Mouse (Mus musculus) forebrain, embryonic 12.5 days (tissue): ENCODE measurements around the gene Slc6a6. TPM values are rescaled to one million over a fixed set of nuclear protein-coding genes. Genes with fewer than 3 reads are reported as not detected.

Experiments used
- ATAC-seq: fragments of 200-750 bp; cut with Nextera tagmentation; 2 replicates; pipeline ENCODE4 v1.8.0; 2017; ENCODE audit warnings: moderate TSS enrichment; ENCODE audit not compliant: low FRiP score
- H3K27ac ChIP-seq: fragments of 300-500 bp; sonication (generic); 2 replicates; pipeline ENCODE4 v1.5.1; 2016; ENCODE audit warnings: mild to moderate bottlenecking
- H3K27me3 ChIP-seq: fragments of 300-500 bp; sonication (generic); 2 replicates; pipeline ENCODE4 v1.6.1; 2016; ENCODE audit warnings: mild to moderate bottlenecking
- H3K36me3 ChIP-seq: fragments of 300-500 bp; sonication (generic); replicated peaks from 2 replicates; pipeline ENCODE4 v1.6.1; 2016; ENCODE audit warnings: mild to moderate bottlenecking
- H3K4me1 ChIP-seq: fragments of 300-500 bp; sonication (generic); 2 replicates; pipeline ENCODE4 v1.6.1; 2016
- H3K4me2 ChIP-seq: fragments of 300-500 bp; sonication (generic); 2 replicates; pipeline ENCODE4 v1.6.1; 2016; ENCODE audit warnings: mild to moderate bottlenecking, moderate library complexity
- H3K4me3 ChIP-seq: fragments of 300-500 bp; sonication (generic); replicated peaks from 2 replicates; pipeline ENCODE4 v1.5.1; 2016; ENCODE audit warnings: mild to moderate bottlenecking
- H3K9ac ChIP-seq: fragments of 300-500 bp; sonication (generic); 2 replicates; pipeline ENCODE4 v1.6.1; 2016; ENCODE audit warnings: mild to moderate bottlenecking
- H3K9me3 ChIP-seq: fragments of 300-500 bp; sonication (generic); 2 replicates; pipeline ENCODE4 v1.6.1; 2016
- WGBS: fragments of 180-500 bp; shearing (Covaris S2); methylation state at CpG from one replicate; pipeline ENCODE4 v1.1.7; 2016; 5-methylcytosine and 5-hydroxymethylcytosine counted together
- polyA plus RNA-seq: library from polyadenylated mRNA; unstranded; fragments of >200 nt; fragmentation: Nextera tagmentation; extraction: Ambion mirVana; gene quantifications from 2 replicates; pipeline ENCODE4 v1.2.1, GENCODE M21; 2016

Slc6a6 gene
- polyA plus RNA-seq, 1 experiment from 2014 or later: 79.0 TPM

- Histone ChIP-seq H3K4me3 (no peak overlapping the region), H3K27me3 (no peaks in the 10 kb centered on the region), H3K27ac (peak overlapping the region; percentile 94), H3K9ac (no peak overlapping the region), H3K4me1 (peaks cover 44% of the 10 kb centered on the region), H3K4me2 (0 out of 2 replicates have a peak overlapping the region, but pooled peaks have one; percentile 35), H3K36me3 (peaks cover 19% of the 10 kb centered on the region), H3K9me3 (no peaks in the 10 kb centered on the region)
- 62% methylated on average over 6 of the region's 6 CpGs for WGBS
- peak; percentile 72 for ATAC-seq
These were observed 35.3 kb downstream of the Slc6a6 start for GRCm38 (mm10) chr6:91719042-91719747.

DNA sequence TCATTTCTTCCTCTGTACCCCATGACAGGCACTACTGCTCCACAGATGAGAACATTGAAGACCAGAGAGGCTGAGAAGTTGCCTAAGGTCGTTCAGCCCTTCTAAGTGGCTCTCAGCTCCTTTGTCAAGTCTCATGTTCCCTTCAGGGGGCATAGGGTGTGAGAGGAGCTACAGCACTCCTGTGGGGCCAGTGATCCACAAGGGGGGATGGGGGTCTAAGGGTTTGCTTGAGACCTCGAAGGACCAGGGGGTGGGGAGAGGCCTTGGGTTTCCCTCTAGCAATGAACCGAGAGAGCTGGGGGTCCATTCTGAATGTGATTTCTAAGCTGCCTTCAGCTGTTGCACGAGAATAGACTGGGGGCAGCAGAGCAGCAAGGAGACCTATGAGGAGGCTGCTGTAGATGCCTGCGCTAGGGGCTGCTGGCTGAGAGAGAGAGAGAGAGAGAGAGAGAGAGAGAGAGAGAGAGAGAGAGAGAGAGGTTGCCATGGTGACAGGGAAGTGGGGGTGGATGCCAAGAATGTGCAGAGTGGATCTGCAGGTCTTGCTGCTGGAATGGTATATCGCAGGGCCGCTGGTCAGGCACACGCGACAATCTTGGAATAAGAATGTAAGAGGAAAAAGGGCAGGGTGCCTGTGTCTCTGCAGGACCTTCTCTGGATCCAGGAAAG, 36.1 kb downstream of the Slc6a6 start:
- ATAC-seq: peak; percentile 76
- Histone ChIP-seq H3K36me3 (peaks cover 25% of the 10 kb centered on the region), H3K27ac (peak overlapping the region; percentile 94), H3K9ac (peak overlapping the region; percentile 38; the same call in 1 of the 2 replicates), H3K27me3 (no peaks in the 10 kb centered on the region), H3K4me2 (peak overlapping the region; percentile 35), H3K9me3 (no peaks in the 10 kb centered on the region), H3K4me3 (no peak overlapping the region; the same call in 1 of the 2 replicates), H3K4me1 (peaks cover 41% of the 10 kb centered on the region)
- WGBS: 4% methylated on average over 9 of the region's 9 CpGs

DNA sequence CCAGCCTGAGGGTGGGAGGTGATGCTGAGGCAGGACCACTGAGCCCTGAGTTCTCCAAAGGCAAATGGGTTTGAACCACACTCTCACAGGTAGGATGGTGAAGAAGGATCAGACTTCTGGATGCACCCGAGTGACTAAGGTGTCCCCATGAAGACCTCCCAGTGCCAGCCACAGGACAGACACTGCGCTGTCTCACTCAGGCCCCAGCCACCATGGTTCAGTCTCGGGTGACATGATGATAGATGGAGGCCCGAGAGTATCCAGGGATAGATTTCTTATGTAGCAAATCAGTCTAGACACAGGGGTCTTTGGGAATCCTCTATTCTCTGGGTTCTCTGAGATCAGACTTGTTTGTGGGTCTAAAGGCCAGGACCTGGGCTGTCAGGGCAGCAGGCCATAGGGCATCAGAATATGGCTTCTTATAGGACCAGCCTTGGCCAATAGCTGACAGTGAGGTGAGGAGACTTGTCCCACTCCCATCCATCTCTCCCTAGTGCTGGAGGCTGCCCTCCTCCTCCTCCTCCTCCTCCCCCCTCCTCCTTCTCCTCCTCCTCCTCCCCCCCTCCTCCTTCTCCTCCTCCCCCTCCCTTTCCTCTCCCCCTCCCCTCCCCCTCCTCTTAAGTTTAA, 36.8 kb downstream of the Slc6a6 start:
- peak overlapping the region; percentile 35 for H3K4me2 ChIP-seq
- H3K27me3 ChIP-seq: no peaks in the 10 kb centered on the region
- H3K27ac ChIP-seq: peak overlapping the region; percentile 94
- peak; percentile 28 for ATAC-seq
- WGBS: 67% methylated on average over 4 of the region's 4 CpGs
- H3K4me1 ChIP-seq: peaks cover 39% of the 10 kb centered on the region
- H3K4me3 ChIP-seq: no peak overlapping the region; the same call in 1 of the 2 replicates
- peak overlapping the region; percentile 38; the same call in 1 of the 2 replicates for H3K9ac ChIP-seq
- no peaks in the 10 kb centered on the region for H3K9me3 ChIP-seq
- peaks cover 31% of the 10 kb centered on the region for H3K36me3 ChIP-seq

DNA sequence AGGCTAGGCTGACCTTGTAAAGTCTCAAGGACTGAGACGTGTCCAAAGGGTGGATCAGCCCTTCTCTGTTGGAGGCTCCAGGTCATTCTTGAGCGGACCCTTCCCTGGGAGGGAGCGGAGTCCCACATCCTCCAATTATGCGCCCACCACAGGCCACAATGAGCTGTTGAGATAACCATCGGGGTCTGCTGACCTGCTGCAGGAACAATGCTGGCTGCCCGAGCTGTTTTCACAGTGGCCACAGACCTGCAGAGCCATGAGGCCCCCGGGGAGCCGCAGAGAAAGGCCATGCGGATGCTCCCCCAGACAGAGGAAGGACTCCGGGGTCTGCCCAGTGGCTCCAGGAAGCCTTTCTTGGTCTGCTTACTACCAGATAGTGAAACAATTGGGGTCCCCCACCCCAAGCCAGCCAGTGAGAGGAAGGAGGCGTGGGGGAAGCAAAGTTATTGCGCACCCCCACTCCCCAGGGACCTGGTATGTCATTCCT, 37.4 kb downstream of the Slc6a6 start:
- Histone ChIP-seq H3K9me3 (no peaks in the 10 kb centered on the region), H3K4me1 (peaks cover 39% of the 10 kb centered on the region), H3K36me3 (peaks cover 36% of the 10 kb centered on the region), H3K27me3 (no peaks in the 10 kb centered on the region), H3K27ac (peak overlapping the region; percentile 94), H3K4me2 (no peak overlapping the region; the same call in 1 of the 2 replicates), H3K9ac (0 out of 2 replicates have a peak overlapping the region, but pooled peaks have one; percentile 29), H3K4me3 (no peak overlapping the region)
- no peak for ATAC-seq
- WGBS: 30% methylated on average over 12 of the region's 12 CpGs

DNA sequence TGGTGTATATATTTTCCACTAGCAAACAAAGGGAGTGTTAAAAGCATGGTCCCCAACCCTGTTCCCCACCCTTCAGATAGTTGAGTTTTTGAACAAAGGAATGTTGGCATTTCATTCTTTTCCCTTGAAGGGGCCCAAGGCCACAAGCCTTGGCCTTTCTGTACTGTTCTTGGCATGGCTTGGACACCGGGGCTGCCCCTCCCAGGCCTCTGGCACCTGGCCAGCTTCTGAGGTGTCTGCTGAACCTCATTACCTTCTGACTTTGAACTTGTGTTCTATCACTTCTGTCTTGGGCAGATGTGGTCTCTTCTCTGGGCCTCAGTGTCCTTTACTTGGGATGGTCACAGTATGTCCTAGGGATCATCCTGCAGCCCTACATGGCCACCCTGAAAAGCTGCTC, 43.5 kb downstream of the Slc6a6 start:
- no peak overlapping the region for H3K27ac ChIP-seq

GRCm38 (mm10) chr6:91728939-91729619, 45.2 kb downstream of the Slc6a6 start:
- Histone ChIP-seq H3K27me3 (no peaks in the 10 kb centered on the region), H3K4me2 (no peak overlapping the region), H3K9me3 (no peaks in the 10 kb centered on the region), H3K9ac (peak overlapping the region; percentile 7; the same call in 1 of the 2 replicates), H3K36me3 (peaks cover 72% of the 10 kb centered on the region), H3K4me1 (peaks cover 32% of the 10 kb centered on the region), H3K4me3 (no peak overlapping the region), H3K27ac (peak overlapping the region; percentile 85)
- peak; percentile 31; the same call in 1 of the 2 replicates for ATAC-seq
- WGBS: 47% methylated on average over 6 of the region's 6 CpGs

More for the DNA sequence above, 43.5 kb downstream of the Slc6a6 start:
- Histone ChIP-seq H3K4me1 (peaks cover 32% of the 10 kb centered on the region), H3K9ac (no peak overlapping the region), H3K9me3 (no peaks in the 10 kb centered on the region), H3K4me2 (no peak overlapping the region), H3K36me3 (peaks cover 69% of the 10 kb centered on the region), H3K27me3 (no peaks in the 10 kb centered on the region), H3K4me3 (no peak overlapping the region)
- 82% methylated on average over 1 of the region's 1 CpGs for whole genome bisulfite sequencing
- ATAC-seq: no peak

- H3K27me3 ChIP-seq: no peaks in the 10 kb centered on the region
- H3K4me1 ChIP-seq: peaks cover 32% of the 10 kb centered on the region
- 8% methylated on average over 12 of the region's 12 CpGs for WGBS
- H3K36me3 ChIP-seq: peaks cover 71% of the 10 kb centered on the region
- peak; percentile 57 for ATAC-seq
- no peaks in the 10 kb centered on the region for H3K9me3 ChIP-seq
- H3K27ac ChIP-seq: peak overlapping the region; percentile 85
- H3K4me2 ChIP-seq: no peak overlapping the region
- 0 out of 2 replicates have a peak overlapping the region, but pooled peaks have one; percentile 9 for H3K9ac ChIP-seq
- H3K4me3 ChIP-seq: no peak overlapping the region
These were observed 45.8 kb downstream of the Slc6a6 start for GRCm38 (mm10) chr6:91729677-91730127.

- Histone ChIP-seq H3K27me3 (no peaks in the 10 kb centered on the region), H3K9ac (no peak overlapping the region), H3K4me3 (no peak overlapping the region), H3K4me1 (peaks cover 36% of the 10 kb centered on the region), H3K36me3 (peaks cover 67% of the 10 kb centered on the region), H3K9me3 (no peaks in the 10 kb centered on the region), H3K27ac (0 out of 2 replicates have a peak overlapping the region, but pooled peaks have one; percentile 27), H3K4me2 (no peak overlapping the region)
- ATAC-seq: peak; percentile 31; the same call in 1 of the 2 replicates
- 65% methylated on average over 11 of the region's 11 CpGs for WGBS
These were observed 48.3 kb downstream of the Slc6a6 start for GRCm38 (mm10) chr6:91732138-91732537.

- Histone ChIP-seq H3K27me3 (no peaks in the 10 kb centered on the region), H3K27ac (no peak overlapping the region), H3K4me2 (no peak overlapping the region), H3K4me3 (no peak overlapping the region), H3K9me3 (no peaks in the 10 kb centered on the region), H3K4me1 (peaks cover 8% of the 10 kb centered on the region; the same call in 1 of the 2 replicates), H3K9ac (no peak overlapping the region), H3K36me3 (peaks cover 73% of the 10 kb centered on the region)
- ATAC-seq: no peak
- 76% methylated on average over 5 of the region's 5 CpGs for WGBS
These were observed 52.6 kb downstream of the Slc6a6 start for GRCm38 (mm10) chr6:91736471-91736870.

DNA sequence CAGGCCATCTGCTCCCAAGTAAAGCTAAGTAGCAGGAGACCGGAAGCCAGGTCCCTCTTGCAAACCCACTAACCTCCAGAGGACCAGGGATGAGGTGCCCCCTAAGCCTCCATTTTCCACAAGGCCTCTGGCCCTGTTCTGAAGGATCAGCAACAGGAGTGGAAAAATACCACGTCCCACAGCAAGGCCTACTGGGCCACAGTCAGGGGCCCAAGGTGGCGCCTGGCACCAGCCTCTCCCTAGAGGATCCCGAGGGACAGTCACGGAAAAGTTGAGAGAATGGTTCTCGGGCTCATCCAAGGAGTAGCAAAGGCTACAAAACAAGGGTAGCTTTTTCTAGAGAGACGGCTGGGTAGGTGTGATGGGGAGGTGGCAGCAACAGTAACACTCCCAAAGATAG, 53.6 kb downstream of the Slc6a6 start:
- Histone ChIP-seq H3K4me3 (no peak overlapping the region), H3K36me3 (peaks cover 80% of the 10 kb centered on the region), H3K27ac (no peak overlapping the region), H3K27me3 (no peaks in the 10 kb centered on the region), H3K9me3 (no peaks in the 10 kb centered on the region), H3K9ac (no peak overlapping the region), H3K4me1 (0 out of 2 replicates have a peak, but pooled peaks cover 6% of the 10 kb centered on the region), H3K4me2 (no peak overlapping the region)
- 86% methylated on average over 7 of the region's 7 CpGs for WGBS
- ATAC-seq: no peak

DNA sequence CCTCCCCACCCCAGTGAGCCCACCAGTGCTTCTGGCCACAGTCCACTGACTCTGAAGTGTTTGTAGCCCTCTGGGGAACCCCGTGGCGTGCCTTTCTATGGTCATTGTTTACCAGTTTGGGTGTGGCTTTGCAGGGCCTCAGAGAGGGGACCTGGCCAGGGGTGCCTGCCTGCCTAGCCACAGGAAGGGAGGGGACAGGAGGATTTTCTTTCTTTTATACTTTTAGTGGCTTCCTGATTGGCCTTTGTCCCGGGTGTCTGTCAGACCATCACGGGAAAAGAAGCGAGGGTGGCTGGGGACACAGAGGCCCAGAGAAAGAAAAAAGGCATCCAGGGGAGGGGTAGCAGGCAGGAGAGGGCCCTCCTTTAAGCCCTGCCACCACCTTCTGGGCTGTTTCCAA, 54.2 kb downstream of the Slc6a6 start:
- no peak overlapping the region for H3K27ac ChIP-seq
- no peaks in the 10 kb centered on the region for H3K9me3 ChIP-seq
- no peak overlapping the region for H3K9ac ChIP-seq
- H3K4me1 ChIP-seq: 0 out of 2 replicates have a peak, but pooled peaks cover 6% of the 10 kb centered on the region
- ATAC-seq: no peak
- no peaks in the 10 kb centered on the region for H3K27me3 ChIP-seq
- H3K4me2 ChIP-seq: no peak overlapping the region
- whole genome bisulfite sequencing: 30% methylated on average over 5 of the region's 5 CpGs
- no peak overlapping the region for H3K4me3 ChIP-seq
- peaks cover 80% of the 10 kb centered on the region for H3K36me3 ChIP-seq
